Mouse (Mus musculus): ENCODE measurements around the gene Clcn3. TPM values are rescaled to one million over a fixed set of nuclear protein-coding genes. Genes with fewer than 3 reads are reported as not detected.

Gene Clcn3
- polyA plus RNA-seq, 1 experiment from 2014 or later, result 37.5 TPM

DNA sequence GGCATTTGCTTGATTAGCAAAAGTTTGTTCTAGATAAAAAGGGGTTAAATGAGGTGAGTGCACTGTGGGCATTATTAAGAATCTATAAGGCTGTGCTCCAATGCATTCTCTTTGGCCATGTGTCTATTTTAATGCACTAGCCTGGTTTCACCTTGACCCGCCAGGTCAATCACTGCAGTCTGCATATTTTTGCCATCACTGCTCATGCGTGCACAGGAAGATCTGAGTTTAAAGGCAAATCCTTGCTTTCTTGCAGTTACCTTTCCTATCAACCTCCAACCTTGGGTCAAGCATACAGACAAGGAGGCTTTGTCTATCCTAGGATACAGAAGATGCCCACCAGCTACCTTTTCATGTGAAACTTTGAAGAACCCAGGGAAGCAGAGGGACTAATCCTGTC, 113.3 kb downstream of the Clcn3 start:
- ATAC-seq (ENCODE audit: insufficient read depth), result no peak
- no peak overlapping the region for H3K4me2 ChIP-seq
- no peak overlapping the region for H3K4me3 ChIP-seq (replicated peaks)
- no peaks in the 10 kb centered on the region for H3K9me3 ChIP-seq (replicated peaks)
- no peak overlapping the region for H3K9ac ChIP-seq
- H3K27ac ChIP-seq (replicated peaks), result no peak overlapping the region
- H3K4me1 ChIP-seq (replicated peaks), result no peaks in the 10 kb centered on the region
- H3K36me3 ChIP-seq (replicated peaks), result no peaks in the 10 kb centered on the region
- no peaks in the 10 kb centered on the region; the same call in 1 of the 2 replicates for H3K27me3 ChIP-seq
- WGBS (ENCODE audit: insufficient replicate concordance), result 72% methylated on average over 2 of the region's 2 CpGs

DNA sequence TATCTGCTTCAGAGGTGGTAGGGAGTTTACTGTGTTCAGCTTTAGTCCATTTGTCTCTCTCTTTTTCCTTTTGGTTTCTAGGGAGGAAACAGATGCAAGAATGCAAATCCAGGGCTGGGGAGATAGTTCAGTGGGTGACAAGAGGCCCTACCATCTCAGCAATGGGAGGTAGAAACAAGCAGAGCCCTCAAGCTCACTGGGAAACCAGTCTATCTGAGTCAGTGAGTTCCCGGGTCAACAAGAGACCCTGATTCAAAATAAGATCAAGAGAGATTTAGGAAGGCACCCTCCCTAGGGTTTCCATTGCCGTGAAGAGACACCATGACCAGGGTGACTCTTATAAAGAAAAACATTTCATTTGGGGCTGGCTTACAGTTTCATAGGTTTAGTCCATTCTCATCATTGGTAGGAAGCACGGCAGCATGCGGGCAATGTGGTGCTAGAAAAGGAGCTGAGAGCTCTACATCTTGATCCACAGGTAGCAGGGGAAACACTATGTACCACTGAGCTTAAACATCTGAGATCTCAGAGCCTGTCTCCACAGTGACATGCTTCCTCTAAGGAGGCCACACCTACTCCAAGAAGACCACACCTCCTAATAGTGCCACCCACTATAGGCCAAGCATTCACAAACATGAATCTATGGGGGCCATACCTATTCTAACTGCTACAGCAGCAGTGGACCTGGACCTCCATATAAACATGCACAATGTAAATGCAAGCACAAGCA, 114.7 kb downstream of the Clcn3 start:
- Histone ChIP-seq H3K9me3 (replicated peaks) (no peaks in the 10 kb centered on the region), H3K9ac (no peak overlapping the region), H3K4me1 (replicated peaks) (no peaks in the 10 kb centered on the region), H3K4me3 (replicated peaks) (no peak overlapping the region), H3K27me3 (peaks cover 5% of the 10 kb centered on the region; the same call in 1 of the 2 replicates), H3K36me3 (replicated peaks) (no peaks in the 10 kb centered on the region), H3K4me2 (no peak overlapping the region), H3K27ac (replicated peaks) (no peak overlapping the region)
- ATAC-seq (ENCODE audit: insufficient read depth), result no peak
- WGBS (ENCODE audit: insufficient replicate concordance), result 62% methylated on average over 4 of the region's 4 CpGs

DNA sequence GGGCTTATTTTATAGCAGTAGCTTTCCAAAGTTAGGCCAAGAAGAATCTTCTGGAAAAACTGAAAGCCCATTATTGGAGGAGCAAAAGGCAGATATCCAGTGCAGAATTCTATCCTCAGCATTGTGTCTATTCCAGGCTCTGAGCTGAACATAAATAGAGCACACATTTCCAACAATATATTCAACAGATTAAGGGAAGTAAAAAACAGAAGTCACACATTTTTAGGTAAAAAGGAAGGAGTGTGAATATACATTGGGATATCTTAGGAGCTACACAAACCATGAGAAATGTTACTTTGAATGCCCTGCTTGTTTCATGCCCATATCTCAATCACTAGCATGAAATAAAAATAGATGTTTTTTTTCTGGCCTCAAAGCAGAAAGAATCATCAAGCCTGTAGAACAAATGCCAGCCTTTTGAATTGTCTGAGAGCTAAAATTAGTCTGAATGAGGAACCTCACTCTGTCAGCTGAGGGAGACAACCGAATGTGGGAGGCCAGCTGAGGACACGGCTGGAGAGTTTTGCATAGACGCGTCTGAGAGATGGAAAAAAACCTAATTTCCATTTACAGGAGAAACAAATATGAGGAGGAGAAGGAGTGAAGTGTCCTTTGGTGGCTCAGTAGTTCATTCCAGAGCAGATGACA, 115.5 kb downstream of the Clcn3 start:
- Histone ChIP-seq H3K9ac (no peak overlapping the region), H3K27me3 (peaks cover 5% of the 10 kb centered on the region; the same call in 1 of the 2 replicates), H3K9me3 (replicated peaks) (no peaks in the 10 kb centered on the region), H3K36me3 (replicated peaks) (no peaks in the 10 kb centered on the region), H3K4me1 (replicated peaks) (no peaks in the 10 kb centered on the region), H3K27ac (replicated peaks) (no peak overlapping the region), H3K4me3 (replicated peaks) (no peak overlapping the region), H3K4me2 (no peak overlapping the region)
- 13% methylated on average over 4 of the region's 4 CpGs for WGBS (ENCODE audit: insufficient replicate concordance)
- no peak for ATAC-seq (ENCODE audit: insufficient read depth)

DNA sequence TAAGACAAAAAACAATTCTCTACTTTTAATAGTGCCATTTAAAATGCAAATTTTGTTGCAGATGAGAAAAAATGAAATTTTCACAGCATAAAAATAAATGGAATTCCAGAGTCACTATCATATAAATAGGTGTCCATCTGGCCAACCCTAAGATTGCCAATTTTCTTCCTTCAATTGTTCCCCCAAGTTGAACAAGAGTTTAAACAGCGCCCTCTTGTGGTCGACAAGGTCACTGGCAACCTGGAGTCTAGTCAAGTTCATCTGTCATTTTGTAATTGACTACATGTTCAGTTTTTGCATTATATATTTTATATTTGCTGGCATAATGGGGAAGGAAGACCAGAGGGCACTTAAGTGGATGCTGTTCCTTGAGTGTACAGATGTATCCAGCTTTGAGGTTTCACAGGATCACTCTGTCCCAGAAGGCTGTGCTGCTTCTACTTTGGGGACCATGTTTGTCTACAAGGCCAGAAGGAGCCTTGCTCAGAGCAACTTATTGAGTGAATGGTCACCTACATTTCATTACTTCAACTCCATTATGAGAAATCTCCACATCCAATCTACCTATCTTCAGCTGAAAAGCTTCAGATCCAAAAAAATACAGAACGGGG, 117.5 kb downstream of the Clcn3 start:
- peaks cover 5% of the 10 kb centered on the region; the same call in 1 of the 2 replicates for H3K4me1 ChIP-seq (replicated peaks)
- no peaks in the 10 kb centered on the region for H3K36me3 ChIP-seq (replicated peaks)
- no peak overlapping the region for H3K4me3 ChIP-seq (replicated peaks)
- H3K27me3 ChIP-seq, result peaks cover 5% of the 10 kb centered on the region; the same call in 1 of the 2 replicates
- no peaks in the 10 kb centered on the region for H3K9me3 ChIP-seq (replicated peaks)
- 26% methylated on average over 3 of the region's 3 CpGs for WGBS (ENCODE audit: insufficient replicate concordance)
- H3K27ac ChIP-seq (replicated peaks), result no peak overlapping the region
- H3K9ac ChIP-seq, result no peak overlapping the region
- ATAC-seq (ENCODE audit: insufficient read depth), result no peak
- no peak overlapping the region for H3K4me2 ChIP-seq

DNA sequence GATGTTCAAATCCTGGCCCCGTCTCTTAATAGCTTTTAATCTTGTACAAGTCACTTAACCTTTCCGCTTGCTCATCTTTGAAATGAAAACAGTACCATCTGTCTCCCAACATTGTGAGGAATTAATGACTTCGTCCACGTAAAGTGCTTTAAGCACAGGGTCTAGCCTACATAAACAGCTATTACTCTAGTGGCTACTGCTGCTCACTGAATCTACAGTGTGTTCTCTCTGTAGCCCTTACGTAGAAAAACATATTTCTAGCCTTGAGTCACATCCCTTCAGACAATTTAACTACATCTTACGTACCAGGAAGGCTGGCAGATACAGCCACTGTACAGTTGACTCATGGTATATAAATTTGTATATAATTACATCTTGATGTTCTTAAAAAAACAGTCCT, 118.2 kb downstream of the Clcn3 start:
- 80% methylated on average over 6 of the region's 6 CpGs for WGBS (ENCODE audit: insufficient replicate concordance)
- Histone ChIP-seq H3K4me2 (no peak overlapping the region), H3K27me3 (peaks cover 5% of the 10 kb centered on the region; the same call in 1 of the 2 replicates), H3K27ac (replicated peaks) (no peak overlapping the region), H3K4me1 (replicated peaks) (peaks cover 12% of the 10 kb centered on the region), H3K9ac (no peak overlapping the region), H3K9me3 (replicated peaks) (no peaks in the 10 kb centered on the region), H3K36me3 (replicated peaks) (no peaks in the 10 kb centered on the region), H3K4me3 (replicated peaks) (no peak overlapping the region)
- ATAC-seq (ENCODE audit: insufficient read depth), result no peak

DNA sequence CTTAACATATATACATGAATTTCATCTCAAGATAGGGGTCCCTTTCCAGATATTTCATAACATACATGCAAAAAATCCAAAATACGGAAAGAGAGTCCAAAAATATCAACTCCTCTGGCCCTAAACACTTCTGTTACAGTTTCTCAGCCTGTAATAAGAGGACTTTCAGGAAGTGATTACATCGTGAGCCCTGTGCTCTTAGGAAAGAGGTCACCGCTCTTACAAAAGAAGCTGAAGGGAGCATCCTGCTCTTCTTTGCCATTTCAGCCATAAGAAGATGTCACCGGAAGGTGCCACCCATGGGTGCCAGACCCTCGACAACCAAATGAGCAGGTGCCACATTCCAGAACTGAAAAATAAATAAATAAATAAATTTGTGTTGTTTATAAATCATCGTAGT, 121.3 kb downstream of the Clcn3 start:
- H3K27me3 ChIP-seq, result peaks cover 5% of the 10 kb centered on the region; the same call in 1 of the 2 replicates
- no peak overlapping the region for H3K27ac ChIP-seq (replicated peaks)
- H3K4me1 ChIP-seq (replicated peaks), result peaks cover 23% of the 10 kb centered on the region
- no peaks in the 10 kb centered on the region for H3K9me3 ChIP-seq (replicated peaks)
- H3K36me3 ChIP-seq (replicated peaks), result no peaks in the 10 kb centered on the region
- H3K4me2 ChIP-seq, result no peak overlapping the region
- no peak overlapping the region for H3K4me3 ChIP-seq (replicated peaks)
- 70% methylated on average over 6 of the region's 6 CpGs for WGBS (ENCODE audit: insufficient replicate concordance)
- H3K9ac ChIP-seq, result no peak overlapping the region
- ATAC-seq (ENCODE audit: insufficient read depth), result no peak

DNA sequence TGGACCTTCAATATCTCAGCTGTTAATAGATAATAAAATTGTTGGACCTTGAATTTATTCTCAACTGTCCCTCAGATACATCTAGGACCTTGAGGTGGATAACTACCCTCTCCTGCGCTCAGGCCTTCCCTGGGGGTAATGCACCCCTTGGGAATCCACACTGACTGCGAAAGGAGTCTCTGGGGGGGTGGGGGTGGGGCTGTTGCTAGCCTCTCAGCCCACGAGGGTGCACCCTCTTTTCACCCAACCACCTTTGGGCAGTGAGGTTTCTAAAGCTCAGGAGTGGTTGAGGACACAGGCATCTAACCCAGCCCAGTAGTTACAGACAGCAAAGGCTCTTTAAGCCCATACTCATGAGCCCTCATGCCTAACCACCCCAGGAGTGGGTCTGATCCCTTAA, 122.4 kb downstream of the Clcn3 start:
- WGBS (ENCODE audit: insufficient replicate concordance), result 72% methylated on average over 3 of the region's 3 CpGs
- ATAC-seq (ENCODE audit: insufficient read depth), result no peak

More for the DNA sequence above, 122.4 kb downstream of the Clcn3 start:
- Histone ChIP-seq H3K4me1 (replicated peaks) (peaks cover 23% of the 10 kb centered on the region), H3K4me3 (replicated peaks) (no peak overlapping the region), H3K27ac (replicated peaks) (no peak overlapping the region; the same call in none of the 2 replicates), H3K9me3 (replicated peaks) (no peaks in the 10 kb centered on the region), H3K27me3 (peaks cover 5% of the 10 kb centered on the region; the same call in 1 of the 2 replicates), H3K36me3 (replicated peaks) (no peaks in the 10 kb centered on the region), H3K9ac (no peak overlapping the region), H3K4me2 (no peak overlapping the region)

Other genes with a start within 250 kb of the Clcn3 start
- gene Hpf1, start 92.9 kb downstream of the Clcn3 start, polyA plus RNA-seq (2015; fragmentation: Nextera tagmentation; extraction: Ambion mirVana), result 60.8 and 68.3 TPM in 2 replicates
- 6.9 and 7.1 TPM in 2 replicates for gene Nek1, start 9.9 kb upstream of the Clcn3 start, polyA plus RNA-seq (2015; fragmentation: Nextera tagmentation; extraction: Ambion mirVana)
- 1.1 and 1.2 TPM in 2 replicates for gene Sh3rf1, start 240.6 kb upstream of the Clcn3 start, polyA plus RNA-seq (2015; fragmentation: Nextera tagmentation; extraction: Ambion mirVana)

All from liver, embryonic 15.5 days (tissue).